Mouse (Mus musculus): ENCODE measurements around the gene Mdm2. TPM values are rescaled to one million over a fixed set of nuclear protein-coding genes. Genes with fewer than 3 reads are reported as not detected.
"Not testable (repeated sequence)": the region's sequence is repeated elsewhere in the genome, so short reads cannot be mapped to it uniquely, and the experiment has no call there.

Gene Mdm2
- total and polyA plus RNA-seq, 3 experiments = 79.8 to 136 (median 112) TPM

DNA sequence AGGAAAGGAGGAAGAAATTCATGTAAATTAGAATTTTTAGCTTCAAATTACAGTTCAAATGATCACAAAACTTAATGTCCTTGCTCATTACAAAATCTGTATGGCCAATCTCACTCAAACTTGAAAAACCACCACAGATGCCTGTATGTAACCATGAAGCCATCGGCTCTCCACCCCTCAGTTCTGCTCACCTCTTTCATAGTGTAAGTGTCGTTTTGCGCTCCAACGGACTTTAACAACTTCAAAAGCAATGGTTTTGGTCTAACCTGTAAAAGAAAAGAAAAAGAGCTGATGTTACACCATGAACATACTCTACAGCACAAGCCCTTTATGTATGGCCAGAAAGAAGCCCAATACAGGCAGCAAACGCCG is 5.6 kb downstream of the Mdm2 start:
- no peak overlapping the region for H3K9ac ChIP-seq (ENCODE audit: insufficient read depth, low read depth)
- no peak overlapping the region; the same call in 1 of the 2 replicates for H3K4me2 ChIP-seq (ENCODE audit: insufficient read depth, low read depth, poor library complexity, severe bottlenecking)
- dilution Hi-C loops (cut with MboI; ENCODE audit: extremely low pct_ligation_motif_present, extremely low pct_unique_long_range_greater_than_20kb, low sequenced_read_pairs) = no loop called here
- peaks cover 88% of the 10 kb centered on the region for H3K79me2 ChIP-seq (replicated peaks; ENCODE audit: control insufficient read depth, extremely low read depth, insufficient read depth, poor library complexity, severe bottlenecking)
- in situ Hi-C loops (cut with MboI; ENCODE audit: low pct_ligation_motif_present, low pct_unique_long_range_greater_than_20kb, low sequenced_read_pairs) = no loop called here
- H3K27me3 ChIP-seq (replicated peaks) = no peaks in the 10 kb centered on the region
- DNase-seq (ENCODE audit: extremely low read depth) = no peak
- H3K4me3 ChIP-seq (replicated peaks in 1 of 3; ENCODE audit: low read depth in 2 of 3, low read length in 2 of 3, poor library complexity in 1 of 3) = peak overlapping the region in 1 of 3 experiments; percentile 33
- H3K36me3 ChIP-seq (replicated peaks in 1 of 2; ENCODE audit: control insufficient read depth in 1 of 2, insufficient read depth in 1 of 2, low read length in 1 of 2) = peaks cover 59 to 77% of the 10 kb centered on the region in 2 experiments
- H3K27ac ChIP-seq (ENCODE audit: insufficient read depth, low read depth) = no peak overlapping the region
- TF ChIP-seq E2F4 (IDR thresholded peaks at IDR 0.05; ENCODE audit: insufficient replicate concordance, low read depth, low read length) (no peak), NELFE (IDR thresholded peaks at IDR 0.05; ENCODE audit: low read depth, low read length) (no peak), NRF1 (IDR thresholded peaks at IDR 0.05; ENCODE audit: low read depth, low read length) (no peak), JUND (conservative IDR thresholded peaks at IDR 0.05; ENCODE audit: low read depth, low read length) (no peak), ELF1 (IDR thresholded peaks at IDR 0.05; ENCODE audit: low read depth, low read length) (no peak), TBP (conservative IDR thresholded peaks at IDR 0.05; ENCODE audit: low read depth, low read length) (no peak), POLR2AphosphoS2 (IDR thresholded peaks at IDR 0.05; ENCODE audit: low read depth, low read length) (no peak), UBTF (IDR thresholded peaks at IDR 0.05; ENCODE audit: low read depth, low read length) (no peak), MAX (IDR thresholded peaks at IDR 0.05; ENCODE audit: low read length) (no peak), ZMIZ1 (IDR thresholded peaks at IDR 0.05; ENCODE audit: low read depth, low read length) (no peak), ZC3H11A (IDR thresholded peaks at IDR 0.05; ENCODE audit: low read depth, low read length) (no peak), ZNF384 (IDR thresholded peaks at IDR 0.05; ENCODE audit: low read depth, low read length) (no peak), USF1 (IDR thresholded peaks at IDR 0.05; ENCODE audit: low read depth, low read length) (no peak), MAZ (IDR thresholded peaks at IDR 0.05; ENCODE audit: low read depth, low read length) (no peak), KAT2A (IDR thresholded peaks at IDR 0.05; ENCODE audit: insufficient replicate concordance, low read length) (no peak)
- no peaks in the 10 kb centered on the region for H3K9me3 ChIP-seq (replicated peaks; ENCODE audit: low read length)
- peaks cover 7 to 18% of the 10 kb centered on the region in 2 experiments for H3K4me1 ChIP-seq (ENCODE audit: control insufficient read depth in 1 of 2, insufficient read depth in 2 of 2)

DNA sequence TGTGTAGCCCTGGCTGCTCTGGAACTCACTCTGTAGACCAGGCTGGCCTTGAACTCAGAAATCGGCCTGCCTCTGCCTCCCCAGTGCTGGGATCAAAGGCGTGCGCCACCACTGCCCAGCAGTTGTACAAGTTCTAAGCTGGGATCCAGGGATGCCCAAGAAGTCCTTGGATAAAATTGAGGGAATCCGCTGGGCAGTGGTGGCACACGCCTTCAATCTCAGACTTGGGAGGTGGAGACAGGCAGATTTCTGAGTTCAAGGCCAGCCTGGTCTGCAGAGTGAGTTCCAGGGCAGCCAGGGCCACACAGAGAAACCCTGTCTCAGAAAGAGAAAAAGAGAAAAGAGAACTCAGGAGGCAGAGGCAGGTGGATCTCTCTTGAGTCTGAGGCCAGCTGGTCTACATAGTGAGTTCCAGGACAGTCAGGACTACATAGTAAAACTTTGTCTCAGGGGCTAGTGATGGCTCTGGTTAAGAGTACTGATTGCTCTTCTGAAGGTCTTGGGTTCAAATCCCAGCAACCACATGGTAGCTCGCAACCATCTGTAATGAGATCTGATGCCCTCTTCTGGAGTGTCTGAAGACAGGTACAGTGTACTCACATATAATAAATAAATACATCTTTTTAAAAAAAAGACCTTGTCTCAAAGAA is 6.1 kb downstream of the Mdm2 start:
- Histone ChIP-seq H3K79me2 (replicated peaks; ENCODE audit: control insufficient read depth, extremely low read depth, insufficient read depth, poor library complexity, severe bottlenecking) (peaks cover 88% of the 10 kb centered on the region), H3K36me3 (replicated peaks in 1 of 2; ENCODE audit: control insufficient read depth in 1 of 2, insufficient read depth in 1 of 2, low read length in 1 of 2) (peaks cover 64 to 82% of the 10 kb centered on the region in 2 experiments), H3K4me1 (ENCODE audit: control insufficient read depth in 1 of 2, insufficient read depth in 2 of 2) (peaks cover 7 to 18% of the 10 kb centered on the region in 2 experiments)
- H3K4me2 ChIP-seq (ENCODE audit: insufficient read depth, low read depth, poor library complexity, severe bottlenecking); in situ Hi-C loops (cut with MboI; ENCODE audit: low pct_ligation_motif_present, low pct_unique_long_range_greater_than_20kb, low sequenced_read_pairs); H3K27ac ChIP-seq (ENCODE audit: insufficient read depth, low read depth); H3K9ac ChIP-seq (ENCODE audit: insufficient read depth, low read depth); H3K27me3 ChIP-seq (replicated peaks); DNase-seq (ENCODE audit: extremely low read depth); H3K4me3 ChIP-seq (replicated peaks in 1 of 3; ENCODE audit: low read depth in 2 of 3, low read length in 2 of 3, poor library complexity in 1 of 3); H3K9me3 ChIP-seq (replicated peaks; ENCODE audit: low read length); dilution Hi-C loops (cut with MboI; ENCODE audit: extremely low pct_ligation_motif_present, extremely low pct_unique_long_range_greater_than_20kb, low sequenced_read_pairs): not testable (repeated sequence)
- 0 out of 2 replicates have a peak, but pooled peaks have one; percentile 17 for TF ChIP-seq ZMIZ1 (IDR thresholded peaks at IDR 0.05; ENCODE audit: low read depth, low read length)
